Mouse (Mus musculus) cerebellum, postnatal 14 days (tissue): ENCODE measurements around the gene Ifna13.

ENCODE experiments used
- DNase-seq, 2 experiments: peaks; one replicate each; pipeline ENCODE4 v3.0.0; 2021; ENCODE audit warnings: mixed read lengths in 2 of 2

The Ifna13 gene

DNA sequence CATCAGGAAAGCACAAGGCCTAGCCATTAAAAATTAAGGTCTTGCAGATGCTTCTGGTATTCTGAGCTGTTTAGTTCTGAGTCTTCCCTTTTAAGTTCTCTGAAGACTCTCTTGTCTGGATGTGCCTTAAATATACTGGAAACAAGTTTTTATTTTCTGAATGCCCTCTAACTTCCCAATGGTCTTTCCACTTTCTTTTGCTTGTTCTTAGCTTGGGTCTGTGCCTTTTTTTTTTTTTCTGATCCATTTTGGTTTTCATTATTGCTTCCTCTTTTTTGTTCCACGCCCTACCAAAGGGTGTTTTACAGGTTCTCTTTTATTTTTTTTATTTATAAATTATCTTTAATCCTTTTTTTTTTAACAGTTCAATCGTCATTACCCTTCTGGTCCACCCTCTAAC, at the start of gene Ifna13:
Gene Ifna13 (minus strand): TSS at position 101 of the 400 bp plus-strand sequence.
- no peak for DNase-seq

GRCm38 (mm10) chr4:88693392-88693791, 49.1 kb upstream of the Ifna13 start:
- no peak for DNase-seq

DNA sequence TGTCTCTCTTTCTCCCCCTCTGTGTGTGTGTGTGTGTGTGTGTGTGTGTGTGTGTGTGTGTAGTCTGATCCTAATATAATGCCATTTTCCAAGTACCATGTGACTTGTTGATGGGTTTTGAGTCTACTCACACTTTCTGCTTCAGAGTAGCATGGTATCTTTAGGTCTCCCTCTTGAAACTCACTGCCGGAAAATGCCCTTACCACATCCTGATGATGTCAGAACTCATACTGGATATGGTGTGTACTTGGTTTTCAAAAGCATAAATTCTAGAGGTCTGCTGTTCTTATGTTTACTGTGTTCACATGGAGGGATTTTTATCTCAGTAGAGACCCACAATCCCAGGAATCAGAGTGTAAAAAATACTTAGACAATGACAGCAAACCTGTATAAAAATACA, 48.3 kb upstream of the Ifna13 start:
- no peak for DNase-seq

DNA sequence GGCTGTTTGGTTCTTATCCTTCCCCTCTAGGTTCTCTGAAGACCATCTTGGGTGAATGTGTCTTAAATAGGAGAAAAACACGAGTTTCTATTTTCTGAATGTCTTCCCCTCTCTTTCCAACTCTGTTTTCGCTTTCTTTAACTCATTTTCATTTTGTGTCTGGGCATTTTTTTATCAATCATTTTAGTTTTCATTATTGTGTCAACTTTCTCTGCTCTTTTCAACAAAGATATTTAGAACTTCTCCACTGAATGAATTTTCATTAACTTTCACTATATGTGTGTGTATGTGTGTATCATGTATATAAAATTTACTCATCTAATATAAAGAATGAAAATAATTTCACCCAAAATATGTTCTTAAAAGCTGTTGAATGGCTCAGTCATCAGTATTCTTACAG, 47.0 kb upstream of the Ifna13 start, which contains the start of gene Ifnab:
Gene Ifnab (minus strand): TSS at position 101 of the 400 bp plus-strand sequence.
- no peak for DNase-seq

- no peak for DNase-seq
These were observed 39.6 kb upstream of the Ifna13 start, which contains the start of gene Ifna2 for GRCm38 (mm10) chr4:88683812-88684211. Gene Ifna2 (minus strand): TSS chr4:88683912.

DNA sequence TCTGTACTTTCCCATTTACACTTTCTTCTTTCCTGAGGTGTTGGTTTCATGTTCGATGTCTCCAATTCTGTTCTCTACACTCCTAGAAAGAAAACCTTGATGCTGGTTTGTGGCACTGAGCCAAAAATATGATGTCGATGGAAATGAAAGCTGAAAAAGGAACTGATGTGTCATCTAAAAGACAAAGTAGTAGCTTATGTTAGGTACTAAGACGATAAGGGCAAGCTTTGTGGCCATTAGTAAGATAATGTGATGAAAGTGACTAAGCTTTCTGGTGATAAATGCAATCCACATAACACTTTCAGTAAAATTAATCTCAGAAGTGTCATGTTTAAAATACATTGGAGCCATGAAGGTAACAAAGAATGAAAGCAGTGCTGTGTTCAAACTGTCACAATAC, 37.1 kb upstream of the Ifna13 start:
- DNase-seq, result no peak

DNA sequence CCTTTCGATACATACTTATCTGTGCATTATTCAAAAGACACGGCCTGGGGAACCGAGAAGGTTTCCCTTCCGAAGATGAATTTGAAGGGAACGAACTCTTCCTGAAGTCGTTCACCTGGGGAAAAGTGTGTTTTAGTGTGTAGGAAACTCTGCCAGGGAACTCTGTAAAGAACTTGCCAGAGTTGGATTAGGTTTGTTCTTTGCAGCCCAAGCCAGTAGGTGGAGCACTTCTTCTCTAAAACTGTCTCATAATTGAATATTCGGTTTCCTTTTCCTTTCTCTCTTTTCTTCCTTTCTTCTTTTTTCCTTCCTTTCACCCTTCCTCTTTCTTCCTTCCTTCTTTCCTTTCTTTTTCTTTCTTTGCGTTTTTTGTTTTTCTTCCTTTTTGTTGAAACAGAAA, 36.1 kb upstream of the Ifna13 start:
- DNase-seq, result peak; percentile 16 to 34

GRCm38 (mm10) chr4:88676824-88677223, 32.6 kb upstream of the Ifna13 start, which contains the start of gene Ifna16:
Gene Ifna16 (minus strand): TSS chr4:88676924.
- no peak for DNase-seq

GRCm38 (mm10) chr4:88655461-88655860, 11.2 kb upstream of the Ifna13 start:
- no peak for DNase-seq

GRCm38 (mm10) chr4:88653644-88654043, 9.4 kb upstream of the Ifna13 start:
- no peak for DNase-seq

GRCm38 (mm10) chr4:88642526-88642925, 1.7 kb downstream of the Ifna13 start:
- DNase-seq, result no peak

- DNase-seq, result peak; percentile 98 to 99
These were observed 3.0 kb downstream of the Ifna13 start for GRCm38 (mm10) chr4:88641077-88641831.

GRCm38 (mm10) chr4:88640704-88641076, 3.6 kb downstream of the Ifna13 start:
- DNase-seq, result no peak

DNA sequence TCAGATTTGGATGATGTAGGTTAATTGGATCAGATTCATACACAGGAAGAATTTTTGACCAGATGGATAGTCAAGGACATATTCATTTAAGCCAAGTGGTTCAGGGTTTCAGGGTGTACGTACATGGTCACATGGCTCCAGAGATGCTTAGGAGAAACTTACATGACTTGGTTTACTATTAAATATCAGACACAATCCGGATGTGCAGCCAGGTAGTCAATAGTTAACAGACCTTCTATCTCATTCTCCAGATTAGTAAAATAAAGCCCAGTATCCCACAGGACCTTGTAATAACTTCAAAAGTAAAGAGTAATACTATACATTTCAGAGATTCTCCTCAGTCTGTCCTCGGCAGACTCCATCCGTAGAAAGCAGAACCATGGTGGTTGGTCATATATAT, 9.9 kb downstream of the Ifna13 start, which contains the start of gene C87499:
Gene C87499 (minus strand): TSS at position 101 of the 400 bp plus-strand sequence.
- DNase-seq, result no peak

DNA sequence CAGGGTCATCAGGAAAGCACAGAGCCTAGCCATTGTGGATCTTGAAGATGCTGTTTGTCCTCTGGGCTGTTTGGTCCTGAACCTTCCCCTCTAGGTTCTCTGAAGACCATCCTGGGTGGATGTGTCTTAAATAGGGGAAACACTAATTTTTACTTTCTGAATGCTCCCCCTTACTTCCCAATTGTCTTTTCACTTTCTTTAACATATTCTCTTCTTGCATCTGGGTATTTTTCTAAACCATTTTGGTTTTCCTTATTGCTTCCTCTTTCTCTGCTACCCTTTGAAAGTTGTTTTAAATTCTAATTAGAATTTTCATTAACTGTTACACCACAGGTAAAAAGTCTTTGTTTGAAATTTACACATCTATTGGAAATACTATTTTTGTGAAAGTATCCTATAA, 41.0 kb downstream of the Ifna13 start, which contains the start of gene Ifna12:
Gene Ifna12 (minus strand): TSS at position 101 of the 400 bp plus-strand sequence.
- DNase-seq, result no peak
